Mouse (Mus musculus) left cerebral cortex, adult 9 months (tissue): Measurements from ENCODE around the gene Lrrtm4.

Experiments used
- DNase-seq, 2 experiments: peaks; one replicate each; pipeline ENCODE4 v3.0.0; 2022; ENCODE audit warnings: low spot score in 2 of 2

Gene Lrrtm4

DNA sequence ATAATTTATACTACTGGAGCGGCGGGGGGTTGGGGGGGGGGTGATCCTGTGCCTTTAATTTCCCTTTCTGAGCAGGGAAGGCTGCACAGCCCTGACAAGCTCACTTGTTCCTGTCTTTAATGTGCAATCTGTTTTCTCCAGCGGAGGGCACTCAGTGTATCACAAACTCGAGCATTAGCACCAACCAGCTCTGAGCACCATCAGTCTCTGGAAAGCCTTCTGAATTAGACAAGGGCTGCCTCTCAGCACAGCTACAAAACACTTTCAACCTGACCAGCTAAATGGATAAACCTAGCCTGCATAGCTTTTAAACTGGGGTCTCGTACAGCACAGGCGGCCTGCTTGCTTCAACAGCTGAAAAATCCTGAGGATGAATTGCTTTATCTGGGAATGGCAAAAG, at the start of gene Lrrtm4:
TSS of gene Lrrtm4 (plus strand) at position 113 of the 400 bp plus-strand sequence.
- peak; percentile 47 to 80 for DNase-seq

GRCm38 (mm10) chr6:80019189-80019860, 648 bp downstream of the Lrrtm4 start:
- no peak for DNase-seq

- DNase-seq = peak in 1 of 2 experiments; percentile 28
These were observed 1.2 kb downstream of the Lrrtm4 start for GRCm38 (mm10) chr6:80019861-80020230.

- DNase-seq = no peak
These were observed 38.2 kb downstream of the Lrrtm4 start for GRCm38 (mm10) chr6:80056849-80057248.

DNA sequence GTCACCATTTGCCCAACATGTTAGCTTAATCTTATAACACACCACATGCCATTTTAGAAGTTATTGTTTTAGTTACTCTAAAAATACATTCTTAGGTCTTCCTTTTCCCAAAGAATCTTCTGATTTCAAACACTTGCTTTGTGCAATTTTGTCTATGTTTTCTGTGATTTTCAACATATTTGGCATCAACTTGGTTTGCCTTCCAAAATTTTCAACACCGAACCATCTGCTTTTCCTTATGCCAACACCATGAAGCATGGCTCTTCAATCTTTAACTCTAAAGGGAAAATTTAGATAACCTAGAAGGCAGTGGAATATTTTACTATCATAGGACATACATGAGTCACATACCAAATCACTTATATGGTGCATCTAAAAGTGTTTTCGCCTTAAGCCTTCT, 59.3 kb downstream of the Lrrtm4 start:
- peak in 1 of 2 experiments; percentile 29 for DNase-seq

DNA sequence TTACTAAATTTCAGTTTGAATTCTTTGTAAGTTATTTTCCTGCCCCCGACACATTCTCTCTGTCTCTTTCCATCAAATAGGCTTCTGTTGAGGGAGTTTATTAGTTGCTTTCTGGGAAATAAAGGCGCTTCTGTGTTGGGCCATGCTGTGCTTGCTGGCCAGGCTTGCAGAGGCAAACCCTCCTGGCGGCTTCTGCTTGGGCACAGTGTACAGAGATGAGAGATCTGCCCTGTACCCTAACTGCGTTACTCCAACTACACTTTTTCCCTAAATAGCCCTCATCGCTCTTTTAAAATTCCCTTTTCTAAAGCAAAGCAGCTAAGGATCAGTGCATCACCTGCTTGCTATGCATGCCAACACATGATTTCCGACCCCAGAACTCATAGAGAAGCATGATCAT, 60.6 kb downstream of the Lrrtm4 start:
- no peak for DNase-seq

DNA sequence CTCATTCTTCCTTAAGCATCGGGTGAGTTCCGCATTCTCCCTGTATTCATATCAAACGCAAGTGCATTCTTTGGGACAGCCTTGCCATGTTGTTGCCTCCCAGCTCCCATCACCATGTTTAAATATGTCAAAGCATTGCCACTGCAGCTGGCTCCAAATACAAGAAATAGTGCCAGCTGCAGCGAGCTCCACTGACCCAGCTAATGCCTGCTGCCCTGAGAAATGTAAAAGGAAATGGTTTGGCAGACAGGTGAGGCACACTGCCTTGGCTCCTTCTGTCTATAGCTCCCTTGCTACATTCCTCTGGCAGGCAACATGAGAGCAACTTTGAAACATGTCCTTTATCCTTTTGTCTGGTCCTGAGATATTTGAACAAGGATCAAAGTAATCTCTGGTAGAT, 76.2 kb downstream of the Lrrtm4 start:
- no peak for DNase-seq

DNA sequence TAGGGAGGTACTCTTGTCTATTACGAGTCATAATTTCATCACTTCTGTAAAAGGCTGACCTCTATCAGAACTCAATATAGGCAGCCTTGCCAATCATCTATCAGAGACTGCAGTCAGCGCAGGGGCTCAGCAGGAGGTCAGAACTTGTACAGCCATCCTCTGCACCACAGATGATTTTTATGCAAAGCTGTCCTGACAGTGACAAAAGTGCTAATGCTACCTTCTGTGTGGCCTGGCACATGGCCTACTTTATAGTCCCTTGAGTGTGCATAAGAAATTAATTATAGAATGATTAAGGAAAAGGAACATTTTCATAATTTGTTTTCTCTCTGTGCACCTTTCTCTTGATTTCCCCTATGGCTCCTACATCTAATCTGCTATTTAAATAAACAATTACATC, 86.7 kb downstream of the Lrrtm4 start:
- DNase-seq = no peak

- DNase-seq = no peak
These were observed 87.2 kb downstream of the Lrrtm4 start for GRCm38 (mm10) chr6:80105843-80106242.

GRCm38 (mm10) chr6:80126419-80126818, 107.7 kb downstream of the Lrrtm4 start:
- DNase-seq = peak in 1 of 2 experiments; percentile 35

- no peak for DNase-seq
These were observed 143.9 kb downstream of the Lrrtm4 start for GRCm38 (mm10) chr6:80162585-80162984.

DNA sequence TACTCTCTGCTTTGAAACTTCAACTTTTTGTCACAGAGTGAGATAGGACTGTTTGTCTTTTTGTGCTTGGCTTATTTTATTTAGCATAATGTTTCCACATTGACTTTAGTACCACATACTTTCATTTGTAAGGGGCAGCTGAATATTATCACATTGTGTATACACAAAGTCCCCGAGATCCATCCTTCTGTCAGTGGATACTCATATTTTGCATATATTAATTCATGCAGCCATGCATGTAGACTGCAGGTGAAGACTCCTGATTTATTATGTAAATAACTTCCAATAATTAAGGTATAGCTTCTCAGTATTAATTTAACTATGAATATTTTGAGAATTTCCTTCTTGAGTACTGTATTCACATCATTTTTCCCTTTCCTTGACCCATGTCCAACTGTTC, 163.2 kb downstream of the Lrrtm4 start:
- DNase-seq = no peak

DNA sequence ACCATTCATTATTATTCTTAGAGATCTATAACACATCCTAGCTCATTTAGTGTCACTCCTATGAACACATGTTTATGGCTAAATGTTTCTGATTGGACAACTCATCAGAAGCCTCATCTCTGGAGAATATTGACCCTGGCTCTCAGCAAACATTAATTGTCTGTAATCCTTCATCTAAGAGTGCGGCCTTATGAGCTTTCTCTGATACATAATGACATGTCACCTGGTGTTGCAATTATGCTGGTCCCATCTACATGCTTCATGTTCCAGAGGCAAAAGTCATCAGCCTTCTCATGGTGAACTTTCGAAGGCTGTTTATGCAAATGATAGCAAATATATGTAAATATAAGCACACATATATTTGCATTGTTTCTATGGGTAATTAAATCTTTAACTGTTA, 163.7 kb downstream of the Lrrtm4 start:
- DNase-seq = no peak

- no peak for DNase-seq
These were observed 166.9 kb downstream of the Lrrtm4 start for GRCm38 (mm10) chr6:80185489-80186113.

GRCm38 (mm10) chr6:80186791-80187190, 168.1 kb downstream of the Lrrtm4 start:
- DNase-seq = no peak

DNA sequence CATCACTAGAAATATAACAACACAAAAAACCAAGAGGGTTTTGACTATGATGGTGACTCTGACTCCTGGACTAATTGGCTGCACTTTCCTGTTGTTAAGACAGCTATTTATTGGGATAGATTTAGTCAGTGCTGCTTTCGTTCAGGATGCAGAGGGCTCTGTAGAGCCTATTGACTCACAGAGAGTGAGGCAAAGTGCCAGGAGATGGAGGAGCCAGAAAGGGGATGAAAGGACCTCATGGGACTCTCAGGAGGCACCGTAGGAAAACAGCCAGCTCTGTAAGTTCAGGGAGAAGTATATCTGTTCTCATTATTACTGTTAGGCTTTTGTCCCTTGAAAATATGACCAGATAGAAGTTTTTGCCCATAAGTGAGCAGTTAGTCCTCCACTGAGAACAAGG, 190.8 kb downstream of the Lrrtm4 start:
- DNase-seq = no peak

- DNase-seq = no peak
These were observed 191.6 kb downstream of the Lrrtm4 start for GRCm38 (mm10) chr6:80210281-80210680.

DNA sequence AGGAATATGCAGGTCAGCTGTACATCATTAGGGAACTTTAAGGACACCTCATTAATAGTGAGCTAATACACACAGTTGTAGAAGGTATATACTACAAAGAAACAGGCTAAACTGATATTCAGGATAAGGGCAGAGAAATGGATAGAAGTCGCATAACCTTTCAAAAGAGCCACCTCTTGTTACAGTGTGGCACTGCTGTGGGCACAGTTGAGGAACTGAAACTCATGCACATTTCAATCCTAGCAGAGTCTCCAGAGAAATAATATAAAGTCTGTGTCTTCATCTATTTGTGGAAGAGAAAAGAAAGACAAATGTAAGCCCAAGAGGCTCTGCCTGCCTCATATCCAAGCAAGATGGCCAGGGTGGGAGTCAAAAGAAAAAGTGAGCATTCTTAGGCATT, 242.9 kb downstream of the Lrrtm4 start:
- no peak for DNase-seq

DNA sequence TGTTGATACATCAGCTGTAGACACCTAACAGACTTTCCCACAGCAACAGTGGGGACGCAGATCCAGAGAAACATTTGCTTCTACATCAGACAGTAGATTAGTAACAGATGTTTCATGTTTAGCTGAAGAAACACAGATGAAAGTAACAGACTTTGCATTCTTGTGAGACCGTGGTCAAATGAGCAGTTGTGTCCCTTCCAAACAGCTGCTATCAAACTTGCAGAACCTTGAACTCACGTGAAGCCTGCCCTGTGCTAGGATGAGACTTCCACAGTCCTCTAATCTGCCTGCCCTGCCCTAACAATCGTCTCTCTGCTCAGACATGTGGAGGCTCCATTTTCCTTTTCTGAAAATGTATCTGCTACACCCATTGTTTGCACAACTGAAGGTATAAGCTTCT, 245.3 kb downstream of the Lrrtm4 start:
- no peak for DNase-seq

DNA sequence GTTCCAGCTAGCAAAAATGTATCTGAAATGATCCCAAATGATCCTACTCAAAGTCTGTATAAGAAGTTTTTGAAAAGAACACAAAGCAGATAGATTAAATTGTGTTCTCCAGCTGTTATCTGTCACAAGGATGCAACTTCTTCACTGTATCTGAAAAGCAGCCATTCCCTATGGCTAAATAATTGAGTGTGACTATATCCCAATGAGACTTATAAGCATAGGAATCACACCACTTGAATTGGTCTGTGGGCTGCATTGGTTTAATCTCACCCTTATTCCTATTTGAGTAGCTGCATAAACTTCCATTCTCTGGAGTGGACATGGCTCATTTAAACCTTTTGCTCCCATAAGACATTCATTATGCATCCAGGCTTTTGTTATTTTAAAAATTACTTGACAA, 245.9 kb downstream of the Lrrtm4 start:
- DNase-seq = no peak

DNA sequence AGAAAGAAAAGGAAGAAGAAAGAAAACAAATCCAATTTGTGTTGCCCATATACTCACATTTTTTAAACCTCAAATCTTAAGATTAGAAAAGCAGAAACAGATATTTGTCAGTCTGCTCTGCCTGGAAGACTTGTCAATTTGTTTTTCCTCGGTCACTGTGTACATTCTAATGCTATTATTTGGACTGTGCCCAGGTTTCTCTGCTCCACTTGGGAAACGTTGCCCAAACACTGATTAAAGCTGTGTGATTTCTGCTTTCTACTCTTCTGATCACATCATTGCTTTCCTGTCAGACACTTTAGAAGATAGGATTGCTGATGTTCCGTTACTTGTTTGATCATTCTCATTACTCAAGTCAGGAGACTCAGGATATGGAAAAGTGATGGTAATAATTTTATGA, 247.1 kb downstream of the Lrrtm4 start:
- no peak for DNase-seq

GRCm38 (mm10) chr6:80286968-80287367, 268.3 kb downstream of the Lrrtm4 start:
- DNase-seq = peak in 1 of 2 experiments; percentile 8

DNA sequence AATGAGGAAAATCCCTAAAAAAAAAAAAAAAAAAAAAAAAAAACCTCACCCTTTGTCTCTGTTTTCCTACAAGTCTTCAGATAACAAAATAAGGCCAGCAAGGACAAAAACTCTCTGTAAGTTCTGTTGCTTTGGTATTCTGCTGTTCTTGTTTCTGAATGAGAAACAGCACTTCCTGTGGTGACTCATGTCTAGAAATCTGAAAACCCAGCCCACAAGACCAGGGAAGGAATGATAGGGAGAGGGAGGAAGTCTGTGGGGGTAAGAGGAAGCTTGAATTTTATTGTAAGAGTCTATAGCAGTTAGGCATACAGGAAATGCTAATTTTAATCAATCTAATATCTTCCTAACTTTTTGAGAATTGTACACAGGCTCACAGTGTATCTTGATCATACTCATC, 283.2 kb downstream of the Lrrtm4 start:
- DNase-seq = no peak

DNA sequence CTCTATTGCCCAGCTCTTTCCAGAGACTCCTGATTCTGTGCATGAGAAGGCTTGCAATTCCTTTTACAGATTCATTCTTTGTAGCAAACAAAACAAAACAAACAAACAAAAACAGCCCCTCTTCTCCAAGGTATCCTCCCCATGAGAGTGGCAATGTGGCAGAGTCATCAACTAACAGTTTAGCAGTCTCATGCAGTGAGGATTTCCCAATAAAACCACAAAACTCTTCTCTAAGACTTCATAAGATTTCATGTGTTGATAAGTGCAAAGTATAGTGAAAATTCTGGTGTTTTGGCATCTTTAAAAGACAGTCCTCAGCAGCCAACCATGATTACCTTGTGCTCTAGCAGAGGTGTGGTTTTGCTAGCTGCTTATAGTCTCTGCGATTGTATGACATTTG, 284.9 kb downstream of the Lrrtm4 start:
- DNase-seq = no peak
